Mouse (Mus musculus) CH12.LX (cell line): ENCODE measurements around the gene Tmpo.

Experiments used
- BHLHE40 ChIP-seq: IDR thresholded peaks from 2 replicates; pipeline ENCODE4 v1.6.1; 2011; ENCODE audit warnings: mild to moderate bottlenecking, low read depth, low read length, improper control_type of control experiment
- CTCF ChIP-seq, 2 experiments: IDR thresholded peaks in 1 of 2; conservative IDR thresholded peaks in 1 of 2; 2 replicates each; pipeline ENCODE4 v1.5.1; 2011 to 2012; ENCODE audit warnings: low read depth in 2 of 2, low read length in 2 of 2, improper control_type of control experiment in 1 of 2, inconsistent platforms in 1 of 2, mild to moderate bottlenecking in 1 of 2, moderate library complexity in 1 of 2
- HCFC1 ChIP-seq: IDR thresholded peaks from 2 replicates; pipeline ENCODE4 v1.6.1; 2012; ENCODE audit warnings: low read depth, mild to moderate bottlenecking, inconsistent platforms, low read length, improper control_type of control experiment
- IRF4 ChIP-seq: IDR thresholded peaks from 2 replicates; pipeline ENCODE4 v1.6.1; 2014; ENCODE audit warnings: low read depth, mild to moderate bottlenecking, inconsistent platforms, low read length, improper control_type of control experiment
- KAT2A ChIP-seq: IDR thresholded peaks from 2 replicates; pipeline ENCODE4 v1.6.1; 2012; ENCODE audit warnings: low read length, improper control_type of control experiment, inconsistent platforms; ENCODE audit not compliant: insufficient replicate concordance
- MAFK ChIP-seq: IDR thresholded peaks from 2 replicates; pipeline ENCODE4 v1.6.1; 2011; ENCODE audit warnings: low read length, improper control_type of control experiment; ENCODE audit not compliant: insufficient replicate concordance
- MAX ChIP-seq: IDR thresholded peaks from 2 replicates; pipeline ENCODE4 v1.6.1; 2011; ENCODE audit warnings: low read length, improper control_type of control experiment
- TCF12 ChIP-seq: IDR thresholded peaks from 2 replicates; pipeline ENCODE4 v1.6.1; 2014; ENCODE audit warnings: low read depth, mild to moderate bottlenecking, inconsistent platforms, low read length, improper control_type of control experiment
- USF1 ChIP-seq: IDR thresholded peaks from 2 replicates; pipeline ENCODE4 v1.6.1; 2014; ENCODE audit warnings: low read depth, mild to moderate bottlenecking, inconsistent platforms, low read length, improper control_type of control experiment
- ZC3H11A ChIP-seq: IDR thresholded peaks from 2 replicates; pipeline ENCODE4 v1.6.1; 2012; ENCODE audit warnings: low read depth, mild to moderate bottlenecking, inconsistent platforms, low read length, improper control_type of control experiment

DNA sequence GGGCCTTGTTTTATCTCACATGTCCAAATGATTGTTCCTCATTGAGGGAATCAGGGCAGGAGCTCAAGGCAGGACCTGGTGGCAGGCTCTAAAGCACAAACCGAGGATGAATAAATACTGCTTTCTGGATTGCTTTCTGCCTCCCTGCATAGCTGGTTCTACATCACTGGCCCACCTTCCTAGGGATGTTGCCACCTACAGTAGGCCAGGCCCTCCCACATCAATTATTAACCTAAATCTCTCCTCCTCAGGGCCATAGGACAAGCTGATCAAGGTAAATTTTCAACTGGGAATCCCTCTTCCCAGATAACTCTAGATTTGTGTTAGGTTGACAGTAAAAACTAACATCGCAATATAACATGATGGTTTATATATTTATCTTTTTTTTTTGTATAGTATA, 4.6 kb upstream of the Tmpo start:
- TF ChIP-seq BHLHE40 = no peak
- TF ChIP-seq CTCF (conservative IDR thresholded peaks at IDR 0.05 in 1 of 2, IDR thresholded peaks at IDR 0.05 in 1 of 2; ENCODE audit: low read depth in 2 of 2, low read length in 2 of 2) = no peak
- no peak for TF ChIP-seq MAFK
- no peak for TF ChIP-seq USF1
- no peak for TF ChIP-seq HCFC1
- TF ChIP-seq TCF12 = no peak
- no peak for TF ChIP-seq ZC3H11A
- TF ChIP-seq IRF4 = no peak
- no peak for TF ChIP-seq MAX
- TF ChIP-seq KAT2A = no peak
